Mouse (Mus musculus) limb, embryonic 11.5 days (tissue): ENCODE results near the gene Pbxip1. TPM values are rescaled to one million over a fixed set of nuclear protein-coding genes. Genes with fewer than 3 reads are reported as not detected.

Source experiments
- ATAC-seq: fragments of 200-750 bp; cut with Nextera tagmentation; 2 replicates; pipeline ENCODE4 v1.8.0; 2017; ENCODE audit warnings: low read depth; ENCODE audit not compliant: insufficient number of reproducible peaks, low FRiP score, low TSS enrichment
- DNase-seq: peaks from one replicate; pipeline ENCODE4 v3.0.0-alpha.2; 2015; ENCODE audit warnings: low spot score
- H3K27ac ChIP-seq: fragments of 300-500 bp; sonication (generic); replicated peaks from 2 replicates; pipeline ENCODE4 v1.5.1; 2014; ENCODE audit warnings: low read depth, mild to moderate bottlenecking, low read length
- H3K27me3 ChIP-seq: fragments of 300-500 bp; sonication (generic); 2 replicates; pipeline ENCODE4 v1.6.1; 2014; ENCODE audit warnings: mild to moderate bottlenecking, low read length, mixed read lengths; ENCODE audit not compliant: control insufficient read depth, insufficient read depth
- H3K36me3 ChIP-seq: fragments of 300-500 bp; sonication (generic); 2 replicates; pipeline ENCODE4 v1.6.1; 2014; ENCODE audit warnings: mild to moderate bottlenecking, low read length, moderate library complexity, mixed read lengths; ENCODE audit not compliant: control insufficient read depth, insufficient read depth
- H3K4me1 ChIP-seq: fragments of 300-500 bp; sonication (generic); 2 replicates; pipeline ENCODE4 v1.6.1; 2014; ENCODE audit warnings: low read length, mixed read lengths; ENCODE audit not compliant: control insufficient read depth, insufficient read depth
- H3K4me2 ChIP-seq: fragments of 300-500 bp; sonication (generic); 2 replicates; pipeline ENCODE4 v1.6.1; 2014; ENCODE audit warnings: low read depth, mild to moderate bottlenecking, moderate library complexity; ENCODE audit not compliant: severe bottlenecking
- H3K4me3 ChIP-seq: fragments of 300-500 bp; sonication (generic); 2 replicates; pipeline ENCODE4 v1.5.1; 2014; ENCODE audit warnings: low read depth, low read length
- H3K9ac ChIP-seq: fragments of 300-500 bp; sonication (generic); 2 replicates; pipeline ENCODE4 v1.6.1; 2014; ENCODE audit warnings: mild to moderate bottlenecking, low read length
- H3K9me3 ChIP-seq: fragments of 300-500 bp; sonication (generic); 2 replicates; pipeline ENCODE4 v1.6.1; 2016; ENCODE audit warnings: low read length; ENCODE audit not compliant: control insufficient read depth
- WGBS: fragments of 180-500 bp; shearing (Covaris S2); extraction: QIAGEN DNeasy Blood & Tissue Kit; methylation state at CpG from one replicate; pipeline ENCODE4 v1.1.7; 2014; 5-methylcytosine and 5-hydroxymethylcytosine counted together
- polyA plus RNA-seq: library from polyadenylated mRNA; unstranded; fragments of >200 nt; fragmentation: Nextera tagmentation; extraction: Ambion mirVana; gene quantifications from 2 replicates; pipeline ENCODE4 v1.2.1, GENCODE M21; 2014

Pbxip1 gene
- polyA plus RNA-seq, 1 experiment from 2014 or later: 11.5 TPM

- WGBS: 89% methylated on average over 3 of the region's 3 CpGs
- Histone ChIP-seq H3K4me2 (no peak overlapping the region), H3K4me1 (0 out of 2 replicates have a peak, but pooled peaks cover 3% of the 10 kb centered on the region), H3K27ac (no peak overlapping the region), H3K4me3 (no peak overlapping the region), H3K27me3 (no peaks in the 10 kb centered on the region), H3K9me3 (no peaks in the 10 kb centered on the region), H3K9ac (no peak overlapping the region), H3K36me3 (no peaks in the 10 kb centered on the region)
- ATAC-seq (no peak), DNase-seq (no peak)
Measured at GRCm38 (mm10) chr3:89490790-89491189, 54.3 kb downstream of the Pbxip1 start.

DNA sequence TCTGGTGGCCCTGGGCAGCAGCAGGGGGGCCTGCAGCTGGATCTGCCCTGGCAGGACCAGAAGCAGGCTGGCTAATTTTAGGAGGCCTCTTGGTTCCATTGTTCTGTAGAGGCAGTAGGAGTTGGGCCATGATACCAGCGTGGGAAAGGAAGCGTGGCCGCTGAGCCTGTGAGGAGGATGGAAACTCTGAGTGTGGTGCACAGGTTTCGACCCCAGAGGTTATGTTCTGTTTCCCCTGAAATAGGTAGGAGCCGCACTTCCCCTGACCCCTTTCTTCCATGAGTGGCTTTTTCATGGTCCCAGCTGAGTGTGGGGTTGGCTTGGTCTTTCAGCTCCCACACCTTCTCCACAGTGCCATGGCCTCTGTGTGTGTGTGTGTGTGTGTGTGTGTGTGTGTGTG, 55.1 kb downstream of the Pbxip1 start:
- Histone ChIP-seq H3K27ac (no peak overlapping the region), H3K9me3 (no peaks in the 10 kb centered on the region), H3K4me3 (no peak overlapping the region), H3K36me3 (no peaks in the 10 kb centered on the region), H3K27me3 (no peaks in the 10 kb centered on the region), H3K4me1 (0 out of 2 replicates have a peak, but pooled peaks cover 3% of the 10 kb centered on the region), H3K9ac (no peak overlapping the region), H3K4me2 (no peak overlapping the region)
- no peak for DNase-seq
- 90% methylated on average over 5 of the region's 5 CpGs for WGBS
- ATAC-seq: no peak

- peak; percentile 47 for DNase-seq
- no peak overlapping the region for H3K4me3 ChIP-seq
- H3K36me3 ChIP-seq: no peaks in the 10 kb centered on the region
- H3K27me3 ChIP-seq: no peaks in the 10 kb centered on the region
- H3K9me3 ChIP-seq: no peaks in the 10 kb centered on the region
- H3K27ac ChIP-seq: no peak overlapping the region
- H3K4me1 ChIP-seq: 0 out of 2 replicates have a peak, but pooled peaks cover 3% of the 10 kb centered on the region
- ATAC-seq: no peak
- 43% methylated on average over 8 of the region's 8 CpGs for WGBS
- H3K9ac ChIP-seq: no peak overlapping the region
- no peak overlapping the region for H3K4me2 ChIP-seq
Measured at GRCm38 (mm10) chr3:89492701-89493151, 56.2 kb downstream of the Pbxip1 start.

DNA sequence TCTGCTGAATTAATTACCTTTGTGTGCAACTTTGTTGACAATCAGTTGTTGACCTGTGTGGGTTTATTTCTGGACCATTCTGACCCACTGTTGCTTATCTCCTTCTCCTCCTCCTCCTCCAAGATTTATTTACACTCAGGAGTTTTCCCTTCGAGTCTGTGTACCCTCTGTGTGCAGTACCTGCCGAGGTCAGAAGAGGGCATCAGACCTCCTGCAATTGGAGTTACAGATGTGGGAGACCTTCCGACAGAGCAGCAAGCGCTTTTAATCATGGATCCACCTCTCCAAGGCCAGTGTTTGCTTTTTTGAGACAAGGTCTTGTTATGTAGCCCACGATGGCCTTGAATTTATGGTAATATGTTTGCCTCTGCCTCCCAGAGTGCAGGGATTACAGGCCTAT, 58.1 kb downstream of the Pbxip1 start:
- Histone ChIP-seq H3K36me3 (no peaks in the 10 kb centered on the region), H3K9ac (no peak overlapping the region), H3K4me2 (no peak overlapping the region), H3K27ac (no peak overlapping the region), H3K4me3 (no peak overlapping the region), H3K9me3 (no peaks in the 10 kb centered on the region), H3K27me3 (no peaks in the 10 kb centered on the region), H3K4me1 (0 out of 2 replicates have a peak, but pooled peaks cover 5% of the 10 kb centered on the region)
- DNase-seq: no peak
- WGBS: 91% methylated on average over 5 of the region's 5 CpGs
- no peak for ATAC-seq

DNA sequence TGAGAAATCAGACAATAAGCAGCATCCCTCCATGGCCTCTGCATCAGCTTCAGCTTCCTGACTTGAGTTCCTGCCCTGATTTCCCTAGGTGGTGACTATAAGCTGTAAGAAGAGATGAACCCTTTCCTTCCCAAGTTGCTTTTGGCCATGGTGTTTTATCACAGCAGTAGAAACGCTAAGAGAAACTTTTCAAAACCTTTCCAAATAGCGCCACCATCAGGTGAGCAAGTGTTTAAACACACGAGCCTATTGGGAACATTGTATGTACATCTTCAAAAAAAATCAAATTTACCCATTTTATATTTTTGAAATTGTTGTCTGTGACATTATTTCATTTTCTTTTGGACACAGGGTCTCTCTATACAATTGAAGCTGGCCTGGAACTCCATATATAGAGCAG, 59.9 kb downstream of the Pbxip1 start:
- no peak for ATAC-seq
- H3K27ac ChIP-seq: no peak overlapping the region
- no peak overlapping the region for H3K9ac ChIP-seq
- no peaks in the 10 kb centered on the region for H3K36me3 ChIP-seq
- H3K4me1 ChIP-seq: 0 out of 2 replicates have a peak, but pooled peaks cover 5% of the 10 kb centered on the region
- no peaks in the 10 kb centered on the region for H3K9me3 ChIP-seq
- no peak for DNase-seq
- no peak overlapping the region for H3K4me3 ChIP-seq
- 61% methylated on average over 3 of the region's 3 CpGs for WGBS
- H3K27me3 ChIP-seq: no peaks in the 10 kb centered on the region
- no peak overlapping the region for H3K4me2 ChIP-seq

GRCm38 (mm10) chr3:89499696-89500095, 63.2 kb downstream of the Pbxip1 start:
- H3K9ac ChIP-seq: no peak overlapping the region
- H3K4me1 ChIP-seq: 0 out of 2 replicates have a peak, but pooled peaks cover 2% of the 10 kb centered on the region
- H3K27ac ChIP-seq: no peak overlapping the region
- no peaks in the 10 kb centered on the region for H3K36me3 ChIP-seq
- no peak for ATAC-seq
- H3K9me3 ChIP-seq: no peaks in the 10 kb centered on the region
- no peak overlapping the region for H3K4me3 ChIP-seq
- no peak overlapping the region for H3K4me2 ChIP-seq
- 43% methylated on average over 7 of the region's 7 CpGs for WGBS
- no peaks in the 10 kb centered on the region for H3K27me3 ChIP-seq
- no peak for DNase-seq

Other genes with a start within 250 kb of the Pbxip1 start
- gene Gba, start 233.8 kb upstream of the Pbxip1 start, polyA plus RNA-seq: 30.7 and 33.1 TPM in 2 replicates
- gene Thbs3, start 221.5 kb upstream of the Pbxip1 start, polyA plus RNA-seq: 21.0 and 21.6 TPM in 2 replicates
- 213 and 231 TPM in 2 replicates for gene Mtx1, start 209.6 kb upstream of the Pbxip1 start, polyA plus RNA-seq
- 0.68 TPM in 1 of 2 replicates, not detected in the other for gene Muc1, start 207.6 kb upstream of the Pbxip1 start, polyA plus RNA-seq
- 272 and 295 TPM in 2 replicates for gene Krtcap2, start 190.7 kb upstream of the Pbxip1 start, polyA plus RNA-seq
- gene Trim46, start 190.4 kb upstream of the Pbxip1 start, polyA plus RNA-seq: 4.0 and 5.5 TPM in 2 replicates
- 93.3 and 106 TPM in 2 replicates for gene Dpm3, start 177.3 kb upstream of the Pbxip1 start, polyA plus RNA-seq
- 46.4 and 47.2 TPM in 2 replicates for gene Slc50a1, start 166.1 kb upstream of the Pbxip1 start, polyA plus RNA-seq
- 42.4 and 47.7 TPM in 2 replicates for gene Efna1, start 155.6 kb upstream of the Pbxip1 start, polyA plus RNA-seq
- 13.9 and 19.3 TPM in 2 replicates for gene Efna3, start 113.7 kb upstream of the Pbxip1 start, polyA plus RNA-seq
- gene Efna4, start 98.7 kb upstream of the Pbxip1 start, polyA plus RNA-seq: 46.9 and 48.9 TPM in 2 replicates
- gene Adam15, start 86.7 kb upstream of the Pbxip1 start, polyA plus RNA-seq: 17.8 and 21.0 TPM in 2 replicates
- gene Dcst2, start 74.7 kb upstream of the Pbxip1 start, polyA plus RNA-seq: 0.23 and 0.28 TPM in 2 replicates
- gene Dcst1, start 71.5 kb upstream of the Pbxip1 start, polyA plus RNA-seq: 0.37 and 0.44 TPM in 2 replicates
- 0.41 and 0.45 TPM in 2 replicates for gene Zbtb7b, start 41.9 kb upstream of the Pbxip1 start, polyA plus RNA-seq
- gene Lenep, start 33.9 kb upstream of the Pbxip1 start, polyA plus RNA-seq: 0.61 TPM in 1 of 2 replicates, not detected in the other
- gene Flad1, start 24.8 kb upstream of the Pbxip1 start, polyA plus RNA-seq: 19.0 and 21.9 TPM in 2 replicates
- 774 and 797 TPM in 2 replicates for gene Cks1b, start 18.3 kb upstream of the Pbxip1 start, polyA plus RNA-seq
- 55.7 and 64.5 TPM in 2 replicates for gene Shc1, start 18.3 kb upstream of the Pbxip1 start, polyA plus RNA-seq
- gene Pygo2, start 6.5 kb upstream of the Pbxip1 start, polyA plus RNA-seq: 64.3 and 65.5 TPM in 2 replicates
- 58.6 and 64.0 TPM in 2 replicates for gene Pmvk, start 17.8 kb downstream of the Pbxip1 start, polyA plus RNA-seq
- gene Kcnn3, start 83.5 kb downstream of the Pbxip1 start, polyA plus RNA-seq: 1.0 and 1.1 TPM in 2 replicates